Mouse (Mus musculus) limb, embryonic 13.5 days (tissue): Measurements from ENCODE around the gene Traf7. TPM values are rescaled to one million over a fixed set of nuclear protein-coding genes. Genes with fewer than 3 reads are reported as not detected.

Experiments used
- ATAC-seq: fragments of 200-750 bp; cut with Nextera tagmentation; 2 replicates; pipeline ENCODE4 v1.8.0; 2017; ENCODE audit warnings: low read depth, moderate number of reproducible peaks, moderate TSS enrichment; ENCODE audit not compliant: low FRiP score
- H3K27ac ChIP-seq: fragments of 300-500 bp; sonication (generic); 2 replicates; pipeline ENCODE4 v1.5.1; 2015; ENCODE audit warnings: inconsistent platforms, mild to moderate bottlenecking, moderate library complexity
- H3K27me3 ChIP-seq: fragments of 300-500 bp; sonication (generic); 2 replicates; pipeline ENCODE4 v1.6.1; 2015; ENCODE audit warnings: mild to moderate bottlenecking, inconsistent platforms
- H3K36me3 ChIP-seq: fragments of 300-500 bp; sonication (generic); 2 replicates; pipeline ENCODE4 v1.6.1; 2015; ENCODE audit warnings: inconsistent platforms, mild to moderate bottlenecking, moderate library complexity
- H3K4me1 ChIP-seq: fragments of 300-500 bp; sonication (generic); 2 replicates; pipeline ENCODE4 v1.6.1; 2015; ENCODE audit warnings: inconsistent platforms
- H3K4me2 ChIP-seq: fragments of 300-500 bp; sonication (generic); replicated peaks from 2 replicates; pipeline ENCODE4 v1.6.1; 2015; ENCODE audit warnings: inconsistent platforms, mild to moderate bottlenecking, moderate library complexity
- H3K4me3 ChIP-seq: fragments of 300-500 bp; sonication (generic); 2 replicates; pipeline ENCODE4 v1.5.1; 2015; ENCODE audit warnings: moderate library complexity, mild to moderate bottlenecking, inconsistent platforms
- H3K9ac ChIP-seq: fragments of 300-500 bp; sonication (generic); 2 replicates; pipeline ENCODE4 v1.6.1; 2015; ENCODE audit warnings: mild to moderate bottlenecking, inconsistent platforms
- H3K9me3 ChIP-seq: fragments of 300-500 bp; sonication (generic); 2 replicates; pipeline ENCODE4 v1.6.1; 2016; ENCODE audit warnings: inconsistent platforms
- whole genome bisulfite sequencing: fragments of 180-500 bp; shearing (Covaris S2); methylation state at CpG from one replicate; pipeline ENCODE4 v1.1.7; 2015; 5-methylcytosine and 5-hydroxymethylcytosine counted together
- polyA plus RNA-seq: library from polyadenylated mRNA; unstranded; fragments of >200 nt; fragmentation: Nextera tagmentation; extraction: Ambion mirVana; gene quantifications from 2 replicates; pipeline ENCODE4 v1.2.1, GENCODE M21; 2015

Traf7 gene
- polyA plus RNA-seq, 1 experiment from 2014 or later, result 103 TPM

DNA sequence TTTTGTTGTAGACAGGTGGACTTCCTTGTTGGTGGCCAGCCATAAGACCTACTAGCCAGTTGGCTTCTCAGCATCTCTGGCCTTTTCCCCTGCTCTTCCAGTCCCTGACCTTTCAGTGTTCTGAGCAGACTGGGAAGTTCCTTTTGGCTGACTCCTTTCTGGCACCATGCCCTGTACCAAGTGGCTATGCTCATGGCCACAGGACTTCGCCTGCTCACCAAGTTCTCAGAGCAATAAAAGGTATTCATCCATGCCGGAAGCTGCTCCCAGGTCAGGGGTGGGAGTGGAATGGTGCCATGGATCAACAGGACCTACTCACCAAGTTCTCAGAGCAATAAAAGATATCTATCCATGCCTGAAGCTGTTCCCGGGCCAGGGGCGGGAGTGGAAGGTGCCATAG lies 55.2 kb downstream of the Traf7 start:
- WGBS, result 72% methylated on average over 4 of the region's 4 CpGs
- Histone ChIP-seq H3K9me3 (no peaks in the 10 kb centered on the region), H3K27ac (no peak overlapping the region), H3K4me3 (no peak overlapping the region), H3K4me1 (peaks cover 37% of the 10 kb centered on the region), H3K4me2 (peak overlapping the region; percentile 100), H3K36me3 (peaks cover 53% of the 10 kb centered on the region), H3K9ac (peak overlapping the region; percentile 92; the same call in 1 of the 2 replicates), H3K27me3 (no peaks in the 10 kb centered on the region)
- ATAC-seq, result no peak

DNA sequence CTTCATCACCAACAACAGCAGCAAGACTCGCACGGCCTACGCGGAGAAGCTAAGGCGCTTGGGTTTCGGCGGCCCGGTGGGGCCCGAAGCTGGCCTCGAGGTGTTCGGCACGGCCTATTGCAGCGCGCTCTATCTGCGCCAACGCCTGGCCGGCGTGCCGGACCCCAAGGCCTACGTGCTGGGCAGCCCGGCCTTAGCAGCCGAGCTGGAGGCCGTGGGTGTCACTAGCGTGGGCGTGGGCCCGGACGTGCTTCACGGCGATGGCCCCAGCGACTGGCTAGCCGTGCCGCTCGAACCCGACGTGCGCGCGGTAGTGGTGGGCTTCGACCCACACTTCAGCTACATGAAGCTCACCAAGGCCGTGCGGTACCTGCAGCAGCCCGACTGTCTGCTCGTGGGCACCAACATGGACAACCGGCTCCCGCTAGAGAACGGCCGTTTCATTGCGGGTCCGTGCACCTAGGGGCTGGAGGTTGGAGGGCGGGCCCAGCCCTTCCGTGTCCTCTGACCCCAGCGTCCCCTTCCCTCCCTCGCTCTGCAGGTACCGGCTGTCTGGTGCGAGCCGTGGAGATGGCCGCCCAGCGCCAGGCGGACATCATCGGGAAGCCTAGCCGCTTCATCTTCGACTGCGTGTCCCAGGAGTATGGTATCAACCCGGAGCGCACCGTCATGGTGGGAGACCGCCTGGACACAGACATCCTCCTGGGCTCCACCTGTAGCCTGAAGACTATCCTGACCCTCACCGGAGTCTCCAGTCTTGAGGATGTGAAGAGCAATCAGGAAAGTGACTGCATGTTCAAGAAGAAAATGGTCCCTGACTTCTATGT lies 56.8 kb downstream of the Traf7 start:
- peaks cover 33% of the 10 kb centered on the region for H3K4me1 ChIP-seq
- H3K27ac ChIP-seq, result peak overlapping the region; percentile 69
- WGBS, result under 1% methylated on average over 65 of the region's 68 CpGs
- peak overlapping the region; percentile 85 for H3K4me3 ChIP-seq
- H3K9ac ChIP-seq, result peak overlapping the region; percentile 92
- H3K4me2 ChIP-seq, result peak overlapping the region; percentile 100
- H3K9me3 ChIP-seq, result no peaks in the 10 kb centered on the region
- peaks cover 37% of the 10 kb centered on the region for H3K36me3 ChIP-seq
- no peak for ATAC-seq
- no peaks in the 10 kb centered on the region for H3K27me3 ChIP-seq

DNA sequence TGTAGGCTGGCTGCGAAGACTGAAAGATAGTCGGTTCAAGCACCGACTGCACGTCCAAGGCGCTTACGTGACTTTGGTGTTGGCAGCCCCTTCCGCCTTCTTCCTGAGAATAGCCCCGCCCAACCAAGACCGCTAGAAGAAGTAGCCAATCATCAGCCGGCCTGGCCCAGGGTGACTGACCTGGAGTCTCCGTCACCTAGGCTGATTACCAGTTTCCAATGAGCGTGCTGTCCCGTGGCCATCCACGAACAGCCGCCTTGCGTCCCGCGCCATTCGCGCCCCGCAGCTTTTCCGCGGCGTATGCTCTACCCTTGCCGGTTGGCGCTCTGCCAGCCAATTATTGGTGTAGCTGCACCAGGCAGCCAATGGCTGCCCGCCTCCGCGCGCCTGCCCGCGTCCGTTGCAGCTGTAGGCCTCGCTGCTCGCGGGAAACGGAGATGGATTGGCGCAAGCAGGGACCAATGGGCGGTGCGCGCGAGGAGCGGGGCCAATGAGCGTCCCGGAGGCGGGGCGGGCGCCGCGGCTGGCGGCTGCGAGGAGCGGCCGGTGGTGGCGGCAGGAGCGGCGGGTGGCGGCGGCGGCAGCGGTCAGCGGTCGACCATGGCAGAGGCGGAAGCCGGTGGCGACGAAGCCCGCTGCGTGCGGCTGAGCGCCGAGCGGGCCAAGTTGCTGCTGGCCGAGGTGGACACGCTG lies 57.7 kb downstream of the Traf7 start, which contains the start of the genes E4f1 and Pgp:
Gene E4f1, minus strand, starts transcription at position 404 of the 693 bp plus-strand sequence.
Gene Pgp, plus strand, starts transcription at position 483 of the 693 bp plus-strand sequence.
- under 1% methylated on average over 71 of the region's 75 CpGs for WGBS
- H3K9me3 ChIP-seq, result no peaks in the 10 kb centered on the region
- H3K36me3 ChIP-seq, result peaks cover 28% of the 10 kb centered on the region
- no peaks in the 10 kb centered on the region for H3K27me3 ChIP-seq
- peak; percentile 98 for ATAC-seq
- H3K4me1 ChIP-seq, result peaks cover 33% of the 10 kb centered on the region
- H3K4me2 ChIP-seq, result peak within 1 kb of the TSS; percentile 100
- H3K9ac ChIP-seq, result peak within 1 kb of the TSS; percentile 92
- peak within 1 kb of the TSS; percentile 78 for H3K27ac ChIP-seq
- peak within 1 kb of the TSS; percentile 85 for H3K4me3 ChIP-seq

DNA sequence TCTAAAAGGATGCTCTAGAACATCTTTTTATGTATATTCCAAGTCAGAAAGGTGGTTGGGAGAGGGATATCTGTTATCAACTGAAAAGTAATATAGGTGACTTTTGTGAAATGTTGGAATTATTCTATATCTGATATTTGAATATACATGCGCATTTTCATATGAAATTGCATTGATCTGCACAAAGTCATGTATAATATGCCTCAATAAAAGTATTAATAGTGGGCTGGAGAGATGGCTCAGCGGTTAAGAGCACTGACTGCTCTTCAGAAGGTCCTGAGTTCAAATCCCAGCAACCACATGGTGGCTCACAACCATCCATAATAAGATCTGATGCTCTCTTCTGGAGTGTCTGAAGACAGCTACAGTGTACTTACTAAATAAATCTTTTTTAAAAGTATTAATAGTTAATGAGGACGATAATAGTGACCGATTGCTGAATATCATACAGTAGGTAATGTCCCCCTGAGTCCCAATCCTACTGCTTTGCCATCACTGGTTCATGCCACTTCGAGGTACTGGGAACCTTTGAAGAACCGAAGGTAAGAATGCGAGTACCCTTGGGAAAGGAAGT lies 58.3 kb downstream of the Traf7 start:
- Histone ChIP-seq H3K4me3 (peak overlapping the region; percentile 85), H3K36me3 (peaks cover 22% of the 10 kb centered on the region), H3K27me3 (no peaks in the 10 kb centered on the region), H3K4me1 (peaks cover 33% of the 10 kb centered on the region), H3K9me3 (no peaks in the 10 kb centered on the region), H3K4me2 (peak overlapping the region; percentile 100), H3K27ac (peak overlapping the region; percentile 78), H3K9ac (peak overlapping the region; percentile 67)
- 19% methylated on average over 7 of the region's 7 CpGs for WGBS
- ATAC-seq, result no peak

DNA sequence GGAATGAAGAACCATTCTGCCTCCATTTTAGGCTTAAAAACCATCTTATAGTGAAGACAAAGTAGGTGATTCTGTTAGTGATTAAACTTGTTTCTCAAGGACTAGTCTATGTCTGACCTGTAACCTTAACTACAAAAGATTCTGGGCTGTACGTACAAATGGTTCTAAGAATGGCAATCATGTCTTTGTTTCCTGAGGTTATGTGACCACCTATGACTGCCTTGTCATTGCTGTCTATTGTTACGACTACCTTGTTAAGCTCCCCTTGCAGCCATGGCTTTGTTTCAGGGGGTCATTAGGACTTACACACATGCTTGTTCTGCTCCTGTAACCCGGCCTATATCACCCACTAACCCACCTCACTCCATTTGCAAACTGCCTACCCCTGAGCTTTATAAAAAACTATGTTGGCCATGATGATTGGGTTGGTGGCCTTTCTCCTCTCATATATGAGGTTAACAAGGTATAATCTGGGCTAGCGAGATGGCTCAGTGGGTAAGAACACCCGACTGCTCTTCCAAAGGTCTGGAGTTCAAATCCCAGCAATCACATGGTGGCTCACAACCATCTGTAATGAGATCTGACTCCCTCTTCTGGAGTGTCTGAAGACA lies 59.0 kb downstream of the Traf7 start:
- no peak overlapping the region for H3K4me2 ChIP-seq
- WGBS, result 90% methylated on average over 5 of the region's 5 CpGs

DNA sequence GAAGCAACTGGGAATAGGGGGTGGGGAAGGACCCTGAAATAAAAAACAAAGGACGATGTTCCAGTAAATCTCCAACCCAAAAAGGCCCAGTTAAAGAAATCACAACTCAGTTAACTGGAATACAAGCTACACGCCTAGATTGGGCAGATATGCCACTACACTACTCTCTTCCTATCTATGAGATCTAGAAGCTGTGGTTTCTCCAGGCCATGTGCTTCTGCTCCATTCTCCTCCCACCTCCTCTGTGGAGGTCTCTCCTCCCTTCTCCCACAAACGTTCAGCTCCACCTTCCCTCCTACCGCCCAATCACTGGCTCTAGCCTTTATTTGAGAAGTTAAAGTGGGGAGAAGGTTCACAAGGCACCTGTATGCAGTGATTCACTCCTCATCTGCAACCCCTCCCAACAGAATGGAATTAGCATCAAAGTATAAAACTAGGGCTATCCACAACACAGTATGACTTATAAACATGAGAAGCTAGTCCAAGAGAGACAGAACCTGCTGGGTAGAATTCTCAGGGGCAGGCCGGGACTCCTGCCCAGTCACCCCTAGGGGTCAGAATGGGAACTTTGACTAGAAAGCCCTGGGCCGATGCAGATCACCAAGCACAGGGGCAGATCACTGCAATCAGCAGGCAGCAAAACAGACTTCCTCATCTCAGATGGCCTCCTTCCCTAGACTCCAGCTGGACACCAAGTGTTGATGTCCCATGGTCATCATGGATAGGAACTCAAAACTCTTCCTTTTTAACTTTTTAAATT lies 64.2 kb downstream of the Traf7 start:
- no peak overlapping the region for H3K4me3 ChIP-seq
- no peak overlapping the region for H3K27ac ChIP-seq
- H3K9ac ChIP-seq, result no peak overlapping the region
- 62% methylated on average over 6 of the region's 6 CpGs for WGBS
- H3K9me3 ChIP-seq, result no peaks in the 10 kb centered on the region
- no peaks in the 10 kb centered on the region for H3K36me3 ChIP-seq
- no peak for ATAC-seq
- no peaks in the 10 kb centered on the region for H3K4me1 ChIP-seq
- H3K4me2 ChIP-seq, result no peak overlapping the region
- no peaks in the 10 kb centered on the region for H3K27me3 ChIP-seq

More for the DNA sequence above, 59.0 kb downstream of the Traf7 start:
- Histone ChIP-seq H3K9me3 (no peaks in the 10 kb centered on the region), H3K4me3 (no peak overlapping the region), H3K4me1 (peaks cover 27% of the 10 kb centered on the region), H3K9ac (no peak overlapping the region), H3K27me3 (no peaks in the 10 kb centered on the region), H3K36me3 (peaks cover 15% of the 10 kb centered on the region), H3K27ac (no peak overlapping the region)
- ATAC-seq, result no peak

DNA sequence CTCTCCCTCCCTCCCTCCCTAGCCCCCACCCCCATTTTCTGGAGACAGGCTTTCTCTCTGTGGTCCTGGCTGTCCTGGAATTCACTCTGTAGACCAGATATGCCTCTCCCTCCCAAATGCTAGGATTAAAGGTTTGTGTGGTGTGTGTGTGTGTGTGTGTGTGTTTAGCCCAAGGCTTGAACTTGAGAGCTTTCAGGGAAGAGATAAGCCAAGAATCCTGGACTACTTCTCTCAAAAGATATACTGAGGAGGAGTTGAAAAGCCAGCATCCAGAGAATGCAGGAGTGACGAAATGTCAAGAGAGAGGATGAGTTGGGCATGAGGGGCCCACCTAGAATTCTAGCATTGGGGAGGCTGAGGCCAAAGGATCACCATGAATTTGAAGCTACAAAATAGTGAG lies 64.8 kb downstream of the Traf7 start:
- WGBS, result 85% methylated on average over 1 of the region's 1 CpGs
- no peak for ATAC-seq
- H3K4me2 ChIP-seq, result no peak overlapping the region

DNA sequence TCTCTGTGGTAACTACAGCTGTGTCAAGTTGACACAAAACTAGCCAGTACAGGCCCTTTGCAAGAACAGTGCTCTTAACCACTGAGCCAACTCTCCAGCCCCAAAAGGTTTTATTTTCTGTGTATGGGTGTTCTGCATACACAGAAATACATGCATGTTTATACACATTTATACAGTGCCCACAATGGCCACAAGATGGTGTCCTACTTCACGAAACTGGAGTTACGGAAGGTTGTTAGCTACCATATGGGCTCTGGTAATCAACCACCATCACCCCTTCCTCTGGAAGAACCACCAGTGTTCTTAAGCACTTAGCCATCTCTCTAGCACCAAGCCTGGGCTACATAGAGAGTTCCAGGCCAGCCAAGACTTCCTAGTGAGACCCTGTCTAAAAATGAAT lies 66.2 kb downstream of the Traf7 start:
- Histone ChIP-seq H3K36me3 (no peaks in the 10 kb centered on the region), H3K27me3 (no peaks in the 10 kb centered on the region), H3K4me1 (no peaks in the 10 kb centered on the region), H3K4me3 (no peak overlapping the region), H3K27ac (no peak overlapping the region), H3K9ac (no peak overlapping the region), H3K9me3 (no peaks in the 10 kb centered on the region), H3K4me2 (no peak overlapping the region)
- ATAC-seq, result no peak
- 51% methylated on average over 2 of the region's 2 CpGs for WGBS

More for the DNA sequence above, 64.8 kb downstream of the Traf7 start:
- Histone ChIP-seq H3K4me1 (no peaks in the 10 kb centered on the region), H3K9ac (no peak overlapping the region), H3K27ac (no peak overlapping the region), H3K36me3 (no peaks in the 10 kb centered on the region), H3K9me3 (no peaks in the 10 kb centered on the region), H3K4me3 (no peak overlapping the region), H3K27me3 (no peaks in the 10 kb centered on the region)

Other genes with a start within 250 kb of the Traf7 start
- gene Abca17, start 176.9 kb downstream of the Traf7 start, polyA plus RNA-seq, result not detected in 2 replicates
- 5.6 and 6.6 TPM in 2 replicates for gene Abca3, start 176.0 kb downstream of the Traf7 start, polyA plus RNA-seq
- gene Rnps1, start 113.4 kb downstream of the Traf7 start, polyA plus RNA-seq, result 322 TPM in 2 replicates
- gene Eci1, start 101.3 kb downstream of the Traf7 start, polyA plus RNA-seq, result 85.0 and 87.3 TPM in 2 replicates
- gene Dnase1l2, start 84.8 kb downstream of the Traf7 start, polyA plus RNA-seq, result 2.7 and 3.9 TPM in 2 replicates
- gene E4f1, start 57.6 kb downstream of the Traf7 start, polyA plus RNA-seq, result 38.3 and 45.7 TPM in 2 replicates
- 50.2 and 51.3 TPM in 2 replicates for gene Pgp, start 57.5 kb downstream of the Traf7 start, polyA plus RNA-seq
- gene Bricd5, start 54.1 kb downstream of the Traf7 start, polyA plus RNA-seq, result not detected in 2 replicates
- gene Mlst8, start 48.9 kb downstream of the Traf7 start, polyA plus RNA-seq, result 33.1 and 35.6 TPM in 2 replicates
- 5.0 and 5.2 TPM in 2 replicates for gene Caskin1, start 39.3 kb downstream of the Traf7 start, polyA plus RNA-seq
- 3.4 TPM in 2 replicates for gene Rab26, start 6.3 kb upstream of the Traf7 start, polyA plus RNA-seq
- gene Pkd1, start 21.9 kb upstream of the Traf7 start, polyA plus RNA-seq, result 22.3 and 36.6 TPM in 2 replicates
- gene Tsc2, start 104.7 kb upstream of the Traf7 start, polyA plus RNA-seq, result 65.5 and 72.2 TPM in 2 replicates
- 23.7 and 25.0 TPM in 2 replicates for gene Nthl1, start 104.7 kb upstream of the Traf7 start, polyA plus RNA-seq
- 58.1 and 59.3 TPM in 2 replicates for gene Slc9a3r2, start 122.4 kb upstream of the Traf7 start, polyA plus RNA-seq
- 0.80 TPM in 2 replicates for gene Npw, start 130.5 kb upstream of the Traf7 start, polyA plus RNA-seq
- gene Zfp598, start 141.7 kb upstream of the Traf7 start, polyA plus RNA-seq, result 22.2 and 24.7 TPM in 2 replicates
- gene Syngr3, start 162.0 kb upstream of the Traf7 start, polyA plus RNA-seq, result 7.8 and 8.4 TPM in 2 replicates
- 46.6 and 48.1 TPM in 2 replicates for gene Gfer, start 168.2 kb upstream of the Traf7 start, polyA plus RNA-seq
- 2.5 and 3.1 TPM in 2 replicates for gene Noxo1, start 168.3 kb upstream of the Traf7 start, polyA plus RNA-seq
- gene Tbl3, start 179.7 kb upstream of the Traf7 start, polyA plus RNA-seq, result 79.8 and 84.6 TPM in 2 replicates
- not detected in 2 replicates for gene Rnf151, start 190.1 kb upstream of the Traf7 start, polyA plus RNA-seq
- 1,267 and 1,298 TPM in 2 replicates for gene Rps2, start 190.2 kb upstream of the Traf7 start, polyA plus RNA-seq
- gene Ndufb10, start 196.5 kb upstream of the Traf7 start, polyA plus RNA-seq, result 206 and 215 TPM in 2 replicates
- gene Rpl3l, start 199.9 kb upstream of the Traf7 start, polyA plus RNA-seq, result not detected in 2 replicates
- 23.1 and 26.0 TPM in 2 replicates for gene Msrb1, start 208.7 kb upstream of the Traf7 start, polyA plus RNA-seq
- 2.6 and 3.7 TPM in 2 replicates for gene Hs3st6, start 225.1 kb upstream of the Traf7 start, polyA plus RNA-seq